Mouse (Mus musculus): ENCODE data around the gene Ccr8. TPM values are rescaled to one million over a fixed set of nuclear protein-coding genes. Genes with fewer than 3 reads are reported as not detected.

The Ccr8 gene
- polyA plus RNA-seq, 1 experiment from 2014 or later = 0.41 TPM

- no peak for ATAC-seq (replicated peaks; ENCODE audit: low FRiP score, low TSS enrichment, low read depth)
- H3K36me3 ChIP-seq (ENCODE audit: control insufficient read depth, insufficient read depth, low read length) = peaks cover 43% of the 10 kb centered on the region
- no peak overlapping the region for H3K4me2 ChIP-seq (ENCODE audit: low read length)
- no peak overlapping the region for H3K27ac ChIP-seq (ENCODE audit: low read depth)
- H3K27me3 ChIP-seq (replicated peaks; ENCODE audit: control insufficient read depth, insufficient read depth, low read length) = no peaks in the 10 kb centered on the region
- 89% methylated on average over 3 of the region's 3 CpGs for WGBS
- H3K4me1 ChIP-seq (replicated peaks; ENCODE audit: control insufficient read depth, insufficient read depth, low read length) = peaks cover 12% of the 10 kb centered on the region; the same call in 1 of the 2 replicates
- DNase-seq (ENCODE audit: low spot score) = no peak
- H3K9ac ChIP-seq (ENCODE audit: low read length) = no peak overlapping the region
- H3K9me3 ChIP-seq (ENCODE audit: control insufficient read depth, low read length) = no peaks in the 10 kb centered on the region
- no peak overlapping the region for H3K4me3 ChIP-seq (ENCODE audit: low read depth, low read length)
Observed at GRCm38 (mm10) chr9:120131784-120132288, 39.9 kb downstream of the Ccr8 start.

GRCm38 (mm10) chr9:120132980-120133754 lies 41.3 kb downstream of the Ccr8 start:
- 0 out of 2 replicates have a peak, but pooled peaks have one; percentile 13 for ATAC-seq (replicated peaks; ENCODE audit: low FRiP score, low TSS enrichment, low read depth)
- peak; percentile 55 for DNase-seq (ENCODE audit: low spot score)
- WGBS = 42% methylated on average over 8 of the region's 8 CpGs
- Histone ChIP-seq H3K27me3 (replicated peaks; ENCODE audit: control insufficient read depth, insufficient read depth, low read length) (no peaks in the 10 kb centered on the region), H3K9me3 (ENCODE audit: control insufficient read depth, low read length) (no peaks in the 10 kb centered on the region), H3K36me3 (ENCODE audit: control insufficient read depth, insufficient read depth, low read length) (peaks cover 43% of the 10 kb centered on the region), H3K9ac (ENCODE audit: low read length) (no peak overlapping the region), H3K4me2 (ENCODE audit: low read length) (no peak overlapping the region), H3K4me1 (replicated peaks; ENCODE audit: control insufficient read depth, insufficient read depth, low read length) (peaks cover 12% of the 10 kb centered on the region; the same call in 1 of the 2 replicates), H3K27ac (ENCODE audit: low read depth) (no peak overlapping the region; the same call in 1 of the 2 replicates), H3K4me3 (ENCODE audit: low read depth, low read length) (no peak overlapping the region)

- Histone ChIP-seq H3K27me3 (replicated peaks; ENCODE audit: control insufficient read depth, insufficient read depth, low read length) (no peaks in the 10 kb centered on the region), H3K36me3 (ENCODE audit: control insufficient read depth, insufficient read depth, low read length) (peaks cover 41% of the 10 kb centered on the region), H3K9ac (ENCODE audit: low read length) (no peak overlapping the region), H3K4me2 (ENCODE audit: low read length) (no peak overlapping the region), H3K9me3 (ENCODE audit: control insufficient read depth, low read length) (no peaks in the 10 kb centered on the region), H3K4me3 (ENCODE audit: low read depth, low read length) (no peak overlapping the region), H3K27ac (ENCODE audit: low read depth) (peak overlapping the region; percentile 10; the same call in 1 of the 2 replicates), H3K4me1 (replicated peaks; ENCODE audit: control insufficient read depth, insufficient read depth, low read length) (peaks cover 8% of the 10 kb centered on the region; the same call in 1 of the 2 replicates)
- 52% methylated on average over 6 of the region's 6 CpGs for WGBS
- ATAC-seq (replicated peaks; ENCODE audit: low FRiP score, low TSS enrichment, low read depth) = 0 out of 2 replicates have a peak, but pooled peaks have one; percentile 2
- DNase-seq (ENCODE audit: low spot score) = no peak
Observed at GRCm38 (mm10) chr9:120133755-120134475, 42.0 kb downstream of the Ccr8 start.

- no peaks in the 10 kb centered on the region for H3K27me3 ChIP-seq (replicated peaks; ENCODE audit: control insufficient read depth, insufficient read depth, low read length)
- H3K9me3 ChIP-seq (ENCODE audit: control insufficient read depth, low read length) = no peaks in the 10 kb centered on the region
- DNase-seq (ENCODE audit: low spot score) (peak; percentile 56), ATAC-seq (replicated peaks; ENCODE audit: low FRiP score, low TSS enrichment, low read depth) (no peak)
- H3K4me3 ChIP-seq (ENCODE audit: low read depth, low read length) = no peak overlapping the region
- H3K4me1 ChIP-seq (replicated peaks; ENCODE audit: control insufficient read depth, insufficient read depth, low read length) = 0 out of 2 replicates have a peak, but pooled peaks cover 2% of the 10 kb centered on the region
- no peak overlapping the region for H3K27ac ChIP-seq (ENCODE audit: low read depth)
- H3K4me2 ChIP-seq (ENCODE audit: low read length) = no peak overlapping the region
- WGBS = 73% methylated on average over 13 of the region's 13 CpGs
- H3K36me3 ChIP-seq (ENCODE audit: control insufficient read depth, insufficient read depth, low read length) = peaks cover 34% of the 10 kb centered on the region
- no peak overlapping the region for H3K9ac ChIP-seq (ENCODE audit: low read length)
Observed at GRCm38 (mm10) chr9:120134529-120135160, 42.7 kb downstream of the Ccr8 start.

- no peaks in the 10 kb centered on the region for H3K9me3 ChIP-seq (ENCODE audit: control insufficient read depth, low read length)
- no peak overlapping the region for H3K4me2 ChIP-seq (ENCODE audit: low read length)
- no peak overlapping the region for H3K27ac ChIP-seq (ENCODE audit: low read depth)
- H3K9ac ChIP-seq (ENCODE audit: low read length) = no peak overlapping the region
- ATAC-seq (replicated peaks; ENCODE audit: low FRiP score, low TSS enrichment, low read depth) = no peak
- no peak for DNase-seq (ENCODE audit: low spot score)
- 87% methylated on average over 11 of the region's 11 CpGs for WGBS
- peaks cover 26% of the 10 kb centered on the region for H3K36me3 ChIP-seq (ENCODE audit: control insufficient read depth, insufficient read depth, low read length)
- no peak overlapping the region for H3K4me3 ChIP-seq (ENCODE audit: low read depth, low read length)
- H3K27me3 ChIP-seq (replicated peaks; ENCODE audit: control insufficient read depth, insufficient read depth, low read length) = no peaks in the 10 kb centered on the region
- no peaks in the 10 kb centered on the region for H3K4me1 ChIP-seq (replicated peaks; ENCODE audit: control insufficient read depth, insufficient read depth, low read length)
Observed at GRCm38 (mm10) chr9:120135454-120135853, 43.5 kb downstream of the Ccr8 start.

GRCm38 (mm10) chr9:120140652-120141051 lies 48.7 kb downstream of the Ccr8 start:
- H3K4me3 ChIP-seq (ENCODE audit: low read depth, low read length) = no peak overlapping the region
- no peaks in the 10 kb centered on the region for H3K27me3 ChIP-seq (replicated peaks; ENCODE audit: control insufficient read depth, insufficient read depth, low read length)
- H3K9me3 ChIP-seq (ENCODE audit: control insufficient read depth, low read length) = no peaks in the 10 kb centered on the region
- H3K4me1 ChIP-seq (replicated peaks; ENCODE audit: control insufficient read depth, insufficient read depth, low read length) = no peaks in the 10 kb centered on the region
- ATAC-seq (replicated peaks; ENCODE audit: low FRiP score, low TSS enrichment, low read depth) (no peak), DNase-seq (ENCODE audit: low spot score) (peak; percentile 87)
- no peak overlapping the region for H3K27ac ChIP-seq (ENCODE audit: low read depth)
- WGBS = 9% methylated on average over 4 of the region's 4 CpGs
- no peak overlapping the region for H3K9ac ChIP-seq (ENCODE audit: low read length)
- H3K36me3 ChIP-seq (ENCODE audit: control insufficient read depth, insufficient read depth, low read length) = no peaks in the 10 kb centered on the region
- H3K4me2 ChIP-seq (ENCODE audit: low read length) = no peak overlapping the region

GRCm38 (mm10) chr9:120144474-120144873 lies 52.6 kb downstream of the Ccr8 start:
- no peak overlapping the region for H3K27ac ChIP-seq (ENCODE audit: low read depth)
- H3K9me3 ChIP-seq (ENCODE audit: control insufficient read depth, low read length) = no peaks in the 10 kb centered on the region
- DNase-seq (ENCODE audit: low spot score) (no peak), ATAC-seq (replicated peaks; ENCODE audit: low FRiP score, low TSS enrichment, low read depth) (no peak)
- H3K36me3 ChIP-seq (ENCODE audit: control insufficient read depth, insufficient read depth, low read length) = no peaks in the 10 kb centered on the region
- no peak overlapping the region for H3K4me3 ChIP-seq (ENCODE audit: low read depth, low read length)
- H3K27me3 ChIP-seq (replicated peaks; ENCODE audit: control insufficient read depth, insufficient read depth, low read length) = no peaks in the 10 kb centered on the region
- no peak overlapping the region for H3K9ac ChIP-seq (ENCODE audit: low read length)
- 85% methylated on average over 13 of the region's 13 CpGs for WGBS
- no peak overlapping the region for H3K4me2 ChIP-seq (ENCODE audit: low read length)
- no peaks in the 10 kb centered on the region for H3K4me1 ChIP-seq (replicated peaks; ENCODE audit: control insufficient read depth, insufficient read depth, low read length)
